Mouse (Mus musculus) ES-Bruce4 (cell line): Measurements from ENCODE around the gene Mllt3. TPM values are rescaled to one million over a fixed set of nuclear protein-coding genes. Genes with fewer than 3 reads are reported as not detected.

Source experiments
- H3K27ac ChIP-seq: 2 replicates; pipeline ENCODE4 v1.5.1; 2012; ENCODE audit warnings: low read length, inconsistent platforms; ENCODE audit not compliant: insufficient read depth
- H3K27me3 ChIP-seq: 2 replicates; pipeline ENCODE4 v1.6.1; 2012; ENCODE audit warnings: mild to moderate bottlenecking, low read length, inconsistent platforms; ENCODE audit not compliant: control insufficient read depth, poor library complexity, insufficient read depth, severe bottlenecking
- H3K36me3 ChIP-seq: 2 replicates; pipeline ENCODE4 v1.6.1; 2012; ENCODE audit warnings: inconsistent platforms, mild to moderate bottlenecking, low read length, moderate library complexity; ENCODE audit not compliant: control insufficient read depth, poor library complexity, insufficient read depth, severe bottlenecking
- H3K4me1 ChIP-seq: one replicate; pipeline ENCODE4 v1.8.1; 2011; ENCODE audit warnings: low read length; ENCODE audit not compliant: control insufficient read depth, insufficient read depth
- H3K4me3 ChIP-seq: 2 replicates; pipeline ENCODE4 v1.5.1; 2011; ENCODE audit warnings: low read depth, mild to moderate bottlenecking, low read length
- H3K9ac ChIP-seq: 2 replicates; pipeline ENCODE4 v1.6.1; 2012; ENCODE audit warnings: low read depth, mild to moderate bottlenecking, inconsistent platforms; ENCODE audit not compliant: poor library complexity, severe bottlenecking
- H3K9me3 ChIP-seq: replicated peaks from 2 replicates; pipeline ENCODE4 v1.6.1; 2012; ENCODE audit warnings: mild to moderate bottlenecking, low read length, inconsistent platforms; ENCODE audit not compliant: control insufficient read depth, poor library complexity, insufficient read depth, severe bottlenecking
- CTCF ChIP-seq: IDR thresholded peaks from one replicate; pipeline ENCODE4 v1.8.1; 2011; ENCODE audit warnings: low read depth, low read length
- EP300 ChIP-seq: IDR thresholded peaks from 2 replicates; pipeline ENCODE4 v1.6.1; 2011; ENCODE audit warnings: low read depth, low read length; ENCODE audit not compliant: insufficient read depth
- POLR2A ChIP-seq: IDR thresholded peaks from one replicate; pipeline ENCODE4 v1.8.1; 2011; ENCODE audit warnings: low read length; ENCODE audit not compliant: insufficient read depth
- polyA plus RNA-seq: library from polyadenylated mRNA; stranded (reverse); fragments of >200 nt; gene quantifications from 2 replicates; pipeline ENCODE4 v1.2.4, GENCODE M21; 2011; ENCODE audit warnings: low read depth; ENCODE audit not compliant: missing spikeins, insufficient read depth, insufficient read length

Mllt3 gene
- polyA plus RNA-seq, 1 experiment: 19.2 TPM

GRCm38 (mm10) chr4:87840210-87840910, 192.8 kb downstream of the Mllt3 start:
- TF ChIP-seq EP300: no peak
- no peak for TF ChIP-seq CTCF
- TF ChIP-seq POLR2A: no peak
- Histone ChIP-seq H3K9ac (no peak overlapping the region), H3K27me3 (no peaks in the 10 kb centered on the region), H3K36me3 (no peaks in the 10 kb centered on the region), H3K27ac (no peak overlapping the region), H3K4me1 (no peaks in the 10 kb centered on the region), H3K4me3 (no peak overlapping the region), H3K9me3 (no peaks in the 10 kb centered on the region)

GRCm38 (mm10) chr4:87838716-87839115, 194.4 kb downstream of the Mllt3 start:
- no peaks in the 10 kb centered on the region for H3K4me1 ChIP-seq
- H3K9ac ChIP-seq: no peak overlapping the region
- H3K27ac ChIP-seq: no peak overlapping the region
- H3K9me3 ChIP-seq: no peaks in the 10 kb centered on the region
- H3K4me3 ChIP-seq: no peak overlapping the region
- H3K27me3 ChIP-seq: no peaks in the 10 kb centered on the region
- H3K36me3 ChIP-seq: no peaks in the 10 kb centered on the region
- TF ChIP-seq CTCF (no peak), POLR2A (no peak), EP300 (no peak)

- H3K4me1 ChIP-seq: no peaks in the 10 kb centered on the region
- H3K27ac ChIP-seq: no peak overlapping the region
These were observed 195.4 kb downstream of the Mllt3 start for GRCm38 (mm10) chr4:87837471-87838361.

GRCm38 (mm10) chr4:87836257-87836656, 196.9 kb downstream of the Mllt3 start:
- no peak overlapping the region for H3K9ac ChIP-seq

More at GRCm38 (mm10) chr4:87837471-87838361, 195.4 kb downstream of the Mllt3 start:
- Histone ChIP-seq H3K27me3 (no peaks in the 10 kb centered on the region), H3K4me3 (no peak overlapping the region), H3K9me3 (no peaks in the 10 kb centered on the region), H3K9ac (no peak overlapping the region), H3K36me3 (no peaks in the 10 kb centered on the region)
- no peak for TF ChIP-seq EP300
- TF ChIP-seq POLR2A: no peak

GRCm38 (mm10) chr4:87835191-87835590, 198.0 kb downstream of the Mllt3 start:
- Histone ChIP-seq H3K36me3 (no peaks in the 10 kb centered on the region), H3K27ac (no peak overlapping the region), H3K9me3 (no peaks in the 10 kb centered on the region), H3K27me3 (no peaks in the 10 kb centered on the region), H3K4me3 (no peak overlapping the region), H3K9ac (no peak overlapping the region), H3K4me1 (no peaks in the 10 kb centered on the region)
- TF ChIP-seq CTCF: no peak

More at GRCm38 (mm10) chr4:87836257-87836656, 196.9 kb downstream of the Mllt3 start:
- TF ChIP-seq EP300 (no peak), CTCF (no peak), POLR2A (no peak)
- Histone ChIP-seq H3K9me3 (no peaks in the 10 kb centered on the region), H3K36me3 (no peaks in the 10 kb centered on the region), H3K4me3 (no peak overlapping the region), H3K27me3 (no peaks in the 10 kb centered on the region), H3K27ac (no peak overlapping the region), H3K4me1 (no peaks in the 10 kb centered on the region)

GRCm38 (mm10) chr4:87834310-87834709, 198.9 kb downstream of the Mllt3 start:
- Histone ChIP-seq H3K9ac (no peak overlapping the region), H3K27me3 (no peaks in the 10 kb centered on the region), H3K4me1 (no peaks in the 10 kb centered on the region), H3K36me3 (no peaks in the 10 kb centered on the region), H3K27ac (peak overlapping the region; percentile 41), H3K4me3 (no peak overlapping the region), H3K9me3 (no peaks in the 10 kb centered on the region)
- no peak for TF ChIP-seq EP300
- no peak for TF ChIP-seq POLR2A
- TF ChIP-seq CTCF: no peak
